Mouse (Mus musculus): ENCODE data around the gene Gm9507.

GRCm38 (mm10) chr10:77818523-77818922 is 6.9 kb upstream of the Gm9507 start:
- no peak for TF ChIP-seq TAL1 (IDR thresholded peaks at IDR 0.05; ENCODE audit: low read length)
- TF ChIP-seq GATA1 (IDR thresholded peaks at IDR 0.05; ENCODE audit: low read length) = no peak
